Mouse (Mus musculus) CH12F3 (cell line): Measurements from ENCODE around the gene Ccdc106.

ENCODE experiments used
- in situ Hi-C: fragments of 300-500 bp; cut with MboI; formaldehyde crosslinking; loops from 2 replicates; pipeline ENCODE4 v1.14.3; 2020; ENCODE audit warnings: low sequenced_read_pairs

Ccdc106 gene

GRCm38 (mm10) chr7:5080010-5080751 lies 59.8 kb downstream of the Ccdc106 start, which contains the start of gene Epn1:
Epn1 (plus strand) TSS chr7:5080235.
- in situ Hi-C loops = loop anchor here (5.0 kb wide), 1 partner anchor 47 kb away; the partner anchor contains the start of gene Rasl2-9

GRCm38 (mm10) chr7:5080815-5081214 lies 60.5 kb downstream of the Ccdc106 start:
- in situ Hi-C loops = loop anchor here (5.0 kb wide), 1 partner anchor 46 kb away; the partner anchor contains the start of gene Rasl2-9

- in situ Hi-C loops = loop anchor here (5.0 kb wide), 1 partner anchor 46 kb away; the partner anchor contains the start of gene Rasl2-9
Measured at GRCm38 (mm10) chr7:5081241-5081640, 60.9 kb downstream of the Ccdc106 start.

- in situ Hi-C loops = loop anchor here (5.0 kb wide), 1 partner anchor 45 kb away; the partner anchor contains the start of gene Rasl2-9
Measured at GRCm38 (mm10) chr7:5081939-5082338, 61.6 kb downstream of the Ccdc106 start.

- in situ Hi-C loops = loop anchor here (5.0 kb wide), 1 partner anchor 44 kb away; the partner anchor contains the start of gene Rasl2-9
Measured at GRCm38 (mm10) chr7:5083325-5084105, 63.2 kb downstream of the Ccdc106 start.

- in situ Hi-C loops = no loop called here
Measured at GRCm38 (mm10) chr7:5085512-5085911, 65.2 kb downstream of the Ccdc106 start.

- in situ Hi-C loops = no loop called here
Measured at GRCm38 (mm10) chr7:5086921-5087440, 66.6 kb downstream of the Ccdc106 start.

GRCm38 (mm10) chr7:5087886-5088285 lies 67.5 kb downstream of the Ccdc106 start:
- in situ Hi-C loops = no loop called here

GRCm38 (mm10) chr7:5089853-5090252 lies 69.5 kb downstream of the Ccdc106 start:
- in situ Hi-C loops = no loop called here

GRCm38 (mm10) chr7:5091008-5091728 lies 70.8 kb downstream of the Ccdc106 start:
- in situ Hi-C loops = no loop called here

- in situ Hi-C loops = no loop called here
Measured at GRCm38 (mm10) chr7:5092381-5092780, 72.0 kb downstream of the Ccdc106 start.

- in situ Hi-C loops = no loop called here
Measured at GRCm38 (mm10) chr7:5092831-5093510, 72.6 kb downstream of the Ccdc106 start.

GRCm38 (mm10) chr7:5098769-5099168 lies 78.4 kb downstream of the Ccdc106 start:
- in situ Hi-C loops = no loop called here

- in situ Hi-C loops = no loop called here
Measured at GRCm38 (mm10) chr7:5099796-5100195, 79.4 kb downstream of the Ccdc106 start.

- in situ Hi-C loops = no loop called here
Measured at GRCm38 (mm10) chr7:5101066-5101663, 80.8 kb downstream of the Ccdc106 start.

- in situ Hi-C loops = no loop called here
Measured at GRCm38 (mm10) chr7:5102564-5102963, 82.2 kb downstream of the Ccdc106 start.

- in situ Hi-C loops = no loop called here
Measured at GRCm38 (mm10) chr7:5108272-5108671, 87.9 kb downstream of the Ccdc106 start.

GRCm38 (mm10) chr7:5109301-5109700 lies 88.9 kb downstream of the Ccdc106 start:
- in situ Hi-C loops = no loop called here
